Mouse (Mus musculus): Measurements from ENCODE around the gene 2310050C09Rik. TPM values are rescaled to one million over a fixed set of nuclear protein-coding genes. Genes with fewer than 3 reads are reported as not detected.

2310050C09Rik gene
- not detected in 2 replicates for polyA plus RNA-seq (2012)

DNA sequence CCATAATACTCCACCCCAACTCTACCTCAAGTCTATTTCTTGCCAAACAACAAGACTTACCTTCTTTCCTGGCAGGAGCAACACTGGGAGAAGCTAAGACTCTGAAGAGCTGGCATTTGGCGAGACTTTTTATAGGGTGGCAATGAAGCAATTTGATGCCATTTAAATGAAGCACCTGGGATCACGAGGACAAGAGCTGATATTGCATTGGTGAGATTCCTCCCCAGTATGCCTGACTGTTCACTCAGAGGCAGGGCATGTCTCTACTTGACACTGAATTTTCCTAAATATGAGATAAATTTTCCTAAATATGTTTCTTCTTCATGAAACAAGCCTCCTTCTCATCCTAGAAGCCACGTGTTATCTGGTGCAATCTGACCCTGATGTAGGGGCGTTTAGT lies at the start of gene 2310050C09Rik:
2310050C09Rik (minus strand) TSS at position 101 of the 400 bp plus-strand sequence.

DNA sequence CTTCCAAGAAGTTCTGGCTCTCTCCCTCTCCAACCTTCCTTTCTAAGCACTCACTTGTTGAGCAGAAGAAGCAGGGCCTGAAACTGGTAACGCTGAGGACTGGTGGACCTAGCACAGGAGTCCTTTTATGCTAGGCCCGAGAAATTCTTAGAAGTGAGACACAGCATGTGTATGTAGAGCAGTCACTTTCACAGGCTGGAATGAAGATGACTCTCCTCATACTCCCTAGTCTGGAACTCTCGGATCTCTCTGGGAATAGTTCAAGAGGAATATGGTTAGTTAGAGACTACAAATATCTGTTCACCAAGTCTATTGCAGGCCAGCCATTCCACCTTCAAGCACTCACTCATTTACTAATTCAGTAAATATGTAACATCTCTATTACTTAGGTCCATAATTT lies 18.8 kb downstream of the 2310050C09Rik start, which contains the start of gene Lce1l:
Lce1l (minus strand) TSS at position 101 of the 400 bp plus-strand sequence.

DNA sequence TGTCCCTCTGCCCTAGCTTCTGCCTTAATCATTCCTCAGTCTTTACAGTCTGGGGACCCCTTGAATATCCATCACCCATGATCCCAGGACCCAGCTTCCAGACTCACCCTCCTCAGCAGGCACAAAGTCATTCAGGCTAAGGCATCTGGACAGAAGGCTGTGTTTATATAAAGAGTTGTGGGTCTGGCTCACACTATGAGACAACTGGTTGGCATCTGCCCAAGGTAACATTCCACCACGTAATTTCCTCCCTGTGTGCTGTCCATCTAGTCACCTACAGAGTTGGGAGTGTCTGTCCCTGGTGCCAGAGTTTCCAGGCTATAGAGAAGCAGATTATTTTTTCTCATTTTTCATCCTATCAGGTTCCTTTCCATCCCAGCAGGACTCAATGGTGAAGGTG lies 42.9 kb downstream of the 2310050C09Rik start, which contains the start of gene Kprp:
Kprp (minus strand) TSS at position 140 of the 400 bp plus-strand sequence.

Other genes starting within 250 kb of the 2310050C09Rik start
- not detected in 2 replicates for gene Lce6a, start 248.6 kb downstream of the 2310050C09Rik start, polyA plus RNA-seq (2012)
- gene Lce1a1, start 221.9 kb downstream of the 2310050C09Rik start, polyA plus RNA-seq (2012) = 0.10 TPM in 1 of 2 replicates, not detected in the other
- gene Lce1b, start 213.3 kb downstream of the 2310050C09Rik start, polyA plus RNA-seq (2012) = not detected in 2 replicates
- gene Lce1a2, start 199.9 kb downstream of the 2310050C09Rik start, polyA plus RNA-seq (2012) = not detected in 2 replicates
- gene Lce1c, start 191.0 kb downstream of the 2310050C09Rik start, polyA plus RNA-seq (2012) = not detected in 2 replicates
- not detected in 2 replicates for gene Lce1d, start 183.0 kb downstream of the 2310050C09Rik start, polyA plus RNA-seq (2012)
- not detected in 2 replicates for gene Lce1e, start 161.1 kb downstream of the 2310050C09Rik start, polyA plus RNA-seq (2012)
- gene Lce1f, start 149.9 kb downstream of the 2310050C09Rik start, polyA plus RNA-seq (2012) = not detected in 2 replicates
- gene Gm38119, start 131.1 kb downstream of the 2310050C09Rik start, polyA plus RNA-seq (2012) = not detected in 2 replicates
- not detected in 2 replicates for gene Lce1g, start 117.9 kb downstream of the 2310050C09Rik start, polyA plus RNA-seq (2012)
- gene Lce1h, start 105.2 kb downstream of the 2310050C09Rik start, polyA plus RNA-seq (2012) = not detected in 2 replicates
- not detected in 2 replicates for gene Lce1i, start 91.3 kb downstream of the 2310050C09Rik start, polyA plus RNA-seq (2012)
- not detected in 2 replicates for gene Lce1j, start 79.7 kb downstream of the 2310050C09Rik start, polyA plus RNA-seq (2012)
- not detected in 2 replicates for gene Lce1k, start 62.3 kb downstream of the 2310050C09Rik start, polyA plus RNA-seq (2012)
- gene Kprp, start 43.0 kb downstream of the 2310050C09Rik start, polyA plus RNA-seq (2012) = not detected in 2 replicates
- gene Lce1l, start 18.9 kb downstream of the 2310050C09Rik start, polyA plus RNA-seq (2012) = not detected in 2 replicates
- gene Lce3a, start 56.0 kb upstream of the 2310050C09Rik start, polyA plus RNA-seq (2012) = not detected in 2 replicates
- gene Lce3b, start 62.8 kb upstream of the 2310050C09Rik start, polyA plus RNA-seq (2012) = not detected in 2 replicates
- gene Lce3c, start 74.3 kb upstream of the 2310050C09Rik start, polyA plus RNA-seq (2012) = not detected in 2 replicates
- gene Lce3d, start 87.2 kb upstream of the 2310050C09Rik start, polyA plus RNA-seq (2012) = not detected in 2 replicates
- gene Lce3e, start 96.8 kb upstream of the 2310050C09Rik start, polyA plus RNA-seq (2012) = not detected in 2 replicates
- not detected in 2 replicates for gene Lce3f, start 122.0 kb upstream of the 2310050C09Rik start, polyA plus RNA-seq (2012)
- gene Crct1, start 145.5 kb upstream of the 2310050C09Rik start, polyA plus RNA-seq (2012) = not detected in 2 replicates
- gene Lce1m, start 148.8 kb upstream of the 2310050C09Rik start, polyA plus RNA-seq (2012) = not detected in 2 replicates
- gene Gm4858, start 198.6 kb upstream of the 2310050C09Rik start, polyA plus RNA-seq (2012) = not detected in 2 replicates

Measured in megakaryocyte-erythroid progenitor cell, adult 5 weeks (primary cell).